Mouse (Mus musculus): ENCODE measurements around the gene Hsd17b11.
"Not testable (repeated sequence)": the region's sequence is repeated elsewhere in the genome, so short reads cannot be mapped to it uniquely, and the experiment has no call there.

Hsd17b11 gene

GRCm38 (mm10) chr5:104036686-104037085 is 15.0 kb upstream of the Hsd17b11 start:
- no peak for DNase-seq (ENCODE audit: extremely low read depth, low read depth, low spot score)

GRCm38 (mm10) chr5:104035824-104036223 is 14.1 kb upstream of the Hsd17b11 start:
- DNase-seq (ENCODE audit: extremely low read depth, low read depth, low spot score) = no peak

- DNase-seq (ENCODE audit: extremely low read depth, low read depth, low spot score) = no peak
Measured at GRCm38 (mm10) chr5:104035066-104035465, 13.3 kb upstream of the Hsd17b11 start.

- no peak for DNase-seq (ENCODE audit: extremely low read depth, low read depth, low spot score)
Measured at GRCm38 (mm10) chr5:104032434-104033097, 10.8 kb upstream of the Hsd17b11 start.

GRCm38 (mm10) chr5:104025245-104025854 is 3.6 kb upstream of the Hsd17b11 start:
- no peak for DNase-seq (ENCODE audit: extremely low read depth, low read depth, low spot score)

- no peak for DNase-seq (ENCODE audit: extremely low read depth, low read depth, low spot score)
Measured at GRCm38 (mm10) chr5:104024762-104025161, 3.0 kb upstream of the Hsd17b11 start.

GRCm38 (mm10) chr5:104024193-104024592 is 2.5 kb upstream of the Hsd17b11 start:
- DNase-seq (ENCODE audit: extremely low read depth, low read depth, low spot score) = not testable (repeated sequence)

- DNase-seq (ENCODE audit: extremely low read depth, low read depth, low spot score) = no peak
Measured at GRCm38 (mm10) chr5:104023289-104024020, 1.7 kb upstream of the Hsd17b11 start.

GRCm38 (mm10) chr5:104022558-104022957 is 839 bp upstream of the Hsd17b11 start:
- DNase-seq (ENCODE audit: extremely low read depth, low read depth, low spot score) = no peak

- DNase-seq (ENCODE audit: extremely low read depth, low read depth, low spot score) = no peak
Measured at GRCm38 (mm10) chr5:104011419-104011818, 10.3 kb downstream of the Hsd17b11 start.

GRCm38 (mm10) chr5:104010261-104010660 is 11.5 kb downstream of the Hsd17b11 start:
- no peak for DNase-seq (ENCODE audit: extremely low read depth, low read depth, low spot score)

GRCm38 (mm10) chr5:104009421-104009820 is 12.3 kb downstream of the Hsd17b11 start:
- DNase-seq (ENCODE audit: extremely low read depth, low read depth, low spot score) = no peak

GRCm38 (mm10) chr5:104007801-104008200 is 13.9 kb downstream of the Hsd17b11 start:
- no peak for DNase-seq (ENCODE audit: extremely low read depth, low read depth, low spot score)

GRCm38 (mm10) chr5:104006811-104007210 is 14.9 kb downstream of the Hsd17b11 start:
- DNase-seq (ENCODE audit: extremely low read depth, low read depth, low spot score) = no peak

- no peak for DNase-seq (ENCODE audit: extremely low read depth, low read depth, low spot score)
Measured at GRCm38 (mm10) chr5:104003955-104004354, 17.8 kb downstream of the Hsd17b11 start.

GRCm38 (mm10) chr5:104003256-104003931 is 18.3 kb downstream of the Hsd17b11 start:
- no peak for DNase-seq (ENCODE audit: extremely low read depth, low read depth, low spot score)

GRCm38 (mm10) chr5:104002549-104003255 is 19.0 kb downstream of the Hsd17b11 start:
- no peak for DNase-seq (ENCODE audit: extremely low read depth, low read depth, low spot score)

GRCm38 (mm10) chr5:103999738-104000137 is 22.0 kb downstream of the Hsd17b11 start:
- no peak for DNase-seq (ENCODE audit: extremely low read depth, low read depth, low spot score)

- no peak for DNase-seq (ENCODE audit: extremely low read depth, low read depth, low spot score)
Measured at GRCm38 (mm10) chr5:103998739-103999138, 23.0 kb downstream of the Hsd17b11 start.

- no peak for DNase-seq (ENCODE audit: extremely low read depth, low read depth, low spot score)
Measured at GRCm38 (mm10) chr5:103995181-103995580, 26.5 kb downstream of the Hsd17b11 start.

- no peak for DNase-seq (ENCODE audit: extremely low read depth, low read depth, low spot score)
Measured at GRCm38 (mm10) chr5:103994669-103995068, 27.1 kb downstream of the Hsd17b11 start.
